Mouse (Mus musculus) brown adipose tissue, adult 24 weeks (tissue): ENCODE results near the gene Papss1. TPM values are rescaled to one million over a fixed set of nuclear protein-coding genes. Genes with fewer than 3 reads are reported as not detected.

Source experiments
- H3K27ac ChIP-seq: fragments of 200-500 bp; replicated peaks from 2 replicates; pipeline ENCODE4 v1.5.1; 2012; ENCODE audit warnings: low read depth, mild to moderate bottlenecking, low read length
- H3K4me1 ChIP-seq: fragments of 200-500 bp; 2 replicates; pipeline ENCODE4 v1.6.1; 2012; ENCODE audit warnings: low read length, mixed read lengths; ENCODE audit not compliant: control insufficient read depth, insufficient read depth, insufficient read length
- H3K4me3 ChIP-seq: fragments of 200-500 bp; 2 replicates; pipeline ENCODE4 v1.5.1; 2012; ENCODE audit warnings: low read depth, mild to moderate bottlenecking, low read length, moderate library complexity; ENCODE audit not compliant: insufficient read depth
- polyA plus RNA-seq: library from polyadenylated mRNA; stranded (reverse); fragments of >200 nt; gene quantifications from 2 replicates; pipeline ENCODE4 v1.2.4, GENCODE M21; 2012; ENCODE audit not compliant: missing spikeins, insufficient read depth, insufficient read length

Gene Papss1
- polyA plus RNA-seq, 1 experiment, result 22.6 TPM

DNA sequence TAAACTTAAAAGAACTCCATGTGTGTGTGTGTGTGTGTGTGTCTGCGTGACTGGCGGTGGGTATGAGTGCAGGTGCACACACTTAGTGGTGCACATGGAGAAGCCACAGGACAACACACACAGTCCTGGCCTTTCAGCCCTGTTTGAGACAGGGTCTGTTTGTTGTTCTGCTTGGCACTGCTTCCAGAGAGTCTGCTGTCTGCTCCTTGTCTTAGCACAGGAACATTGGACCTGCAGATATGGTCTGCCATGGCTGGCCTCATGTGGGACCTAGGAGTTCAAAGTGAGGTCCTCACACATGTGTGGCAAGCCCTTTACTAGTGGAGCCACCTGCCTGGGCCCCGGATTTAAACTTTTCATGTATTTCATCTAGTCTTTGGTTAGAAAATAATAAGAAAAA lies 72.4 kb downstream of the Papss1 start:
- H3K4me1 ChIP-seq, result peaks cover 6% of the 10 kb centered on the region; the same call in 1 of the 2 replicates
- H3K27ac ChIP-seq, result no peak overlapping the region
- H3K4me3 ChIP-seq, result no peak overlapping the region

DNA sequence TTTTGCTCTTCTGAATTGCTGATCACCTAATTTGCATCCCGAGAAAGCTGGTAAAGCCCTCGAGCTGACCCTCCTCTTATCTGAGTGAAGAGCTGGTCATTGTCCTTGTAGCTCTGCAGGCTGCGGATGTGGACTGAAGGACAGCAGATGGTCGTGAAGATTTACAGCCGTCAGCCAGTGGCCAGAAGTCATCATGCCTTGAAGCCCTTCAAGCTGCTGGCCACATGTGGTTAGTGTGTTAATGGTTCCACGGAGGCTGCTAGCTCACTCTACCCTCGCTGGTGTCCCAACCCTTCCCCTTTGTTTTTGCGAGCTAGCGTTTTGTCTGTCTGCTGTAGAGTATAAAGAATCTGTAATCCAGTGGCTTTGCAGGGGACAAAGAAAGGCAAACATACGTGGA lies 73.1 kb downstream of the Papss1 start:
- H3K4me3 ChIP-seq, result no peak overlapping the region
- H3K4me1 ChIP-seq, result peaks cover 6% of the 10 kb centered on the region; the same call in 1 of the 2 replicates
- H3K27ac ChIP-seq, result no peak overlapping the region

DNA sequence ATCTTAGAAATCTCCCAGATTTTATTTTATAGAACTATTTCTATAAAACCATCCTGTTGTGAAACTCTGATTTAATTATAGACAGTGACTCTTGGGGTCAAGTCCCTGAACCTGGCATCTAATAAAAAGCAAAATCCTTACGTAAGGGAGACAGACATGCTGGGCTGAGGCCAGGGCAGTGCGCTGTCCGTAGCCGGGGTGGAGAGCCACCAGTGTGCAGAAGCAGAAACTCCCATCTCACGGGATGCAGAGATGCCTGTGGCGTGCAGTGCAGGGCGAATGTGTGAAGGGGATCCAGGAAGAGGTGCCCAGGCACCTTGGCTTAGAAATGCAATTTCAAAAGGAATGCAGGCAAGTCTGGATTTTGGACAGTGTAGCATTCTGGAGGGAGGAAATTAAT lies 73.6 kb downstream of the Papss1 start:
- Histone ChIP-seq H3K4me1 (peaks cover 6% of the 10 kb centered on the region; the same call in 1 of the 2 replicates), H3K27ac (no peak overlapping the region), H3K4me3 (no peak overlapping the region)

DNA sequence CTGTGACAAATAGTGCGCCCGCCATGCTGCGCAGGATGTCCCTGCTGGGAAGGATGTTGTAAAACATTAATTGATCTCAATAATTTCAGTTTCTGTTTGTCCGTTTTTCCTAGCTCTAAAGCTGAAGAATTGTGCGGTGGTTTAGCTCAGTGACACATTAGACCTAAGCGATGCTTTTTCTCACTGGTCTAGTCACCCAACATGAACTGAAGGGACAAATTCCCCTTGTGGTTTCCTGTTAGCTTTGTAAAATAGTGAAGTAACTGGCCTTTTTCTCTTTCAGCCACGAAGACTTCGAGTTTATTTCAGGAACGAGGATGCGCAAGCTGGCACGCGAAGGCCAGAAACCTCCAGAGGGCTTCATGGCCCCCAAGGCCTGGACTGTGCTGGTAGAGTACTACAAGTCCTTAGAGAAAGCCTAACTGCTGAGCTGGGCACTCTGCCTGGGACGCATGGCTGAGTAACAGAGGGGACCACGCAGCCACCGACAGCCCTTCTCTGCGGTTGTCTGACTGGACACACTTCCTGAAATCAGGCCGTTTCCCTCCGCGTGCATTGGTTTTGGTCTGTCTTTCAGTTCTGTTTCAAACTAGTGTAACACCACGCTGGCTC lies 78.2 kb downstream of the Papss1 start:
- Histone ChIP-seq H3K4me1 (peaks cover 5% of the 10 kb centered on the region; the same call in 1 of the 2 replicates), H3K4me3 (no peak overlapping the region), H3K27ac (0 out of 2 replicates have a peak overlapping the region, but pooled peaks have one; percentile 3)

DNA sequence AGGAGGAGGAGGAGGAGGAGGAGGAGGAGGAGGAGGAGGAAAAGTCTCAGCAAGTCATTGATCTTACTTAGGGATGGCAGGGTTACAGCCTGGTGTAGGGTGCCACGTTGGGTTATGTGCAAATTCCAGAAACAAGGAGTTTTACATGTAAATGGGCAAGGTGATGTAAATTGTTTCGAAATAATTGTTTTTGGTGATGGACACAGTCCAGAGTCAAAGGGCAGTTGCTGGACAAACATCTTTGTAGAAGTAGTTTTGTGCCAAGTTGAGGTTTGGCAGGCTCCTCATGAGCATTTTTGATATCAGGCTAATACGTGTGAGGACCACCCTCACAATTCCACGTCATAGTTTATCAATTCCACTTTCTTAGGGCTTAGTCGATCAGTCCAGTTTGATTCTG lies 80.6 kb downstream of the Papss1 start:
- Histone ChIP-seq H3K27ac (no peak overlapping the region), H3K4me3 (no peak overlapping the region), H3K4me1 (no peaks in the 10 kb centered on the region)

DNA sequence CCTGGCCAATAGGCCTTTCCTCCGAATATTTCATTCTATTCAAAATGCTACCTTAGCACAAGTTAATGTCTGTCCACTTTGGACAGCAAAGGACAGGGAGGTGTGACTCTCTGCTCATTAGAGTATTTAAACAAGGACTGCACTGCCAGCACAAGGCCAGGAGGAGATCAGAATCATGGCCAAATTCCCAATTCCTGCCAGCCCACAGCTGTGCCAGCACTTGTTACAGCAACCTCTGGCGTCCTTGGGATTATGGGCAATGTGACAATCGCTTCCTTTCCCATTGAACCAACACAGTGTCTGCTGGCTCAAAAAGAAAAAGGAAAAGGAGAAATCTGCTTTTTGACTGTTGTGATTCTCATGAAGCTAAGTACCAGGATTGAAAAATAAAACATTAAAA lies 89.8 kb downstream of the Papss1 start:
- no peak overlapping the region for H3K27ac ChIP-seq
- no peak overlapping the region for H3K4me3 ChIP-seq

DNA sequence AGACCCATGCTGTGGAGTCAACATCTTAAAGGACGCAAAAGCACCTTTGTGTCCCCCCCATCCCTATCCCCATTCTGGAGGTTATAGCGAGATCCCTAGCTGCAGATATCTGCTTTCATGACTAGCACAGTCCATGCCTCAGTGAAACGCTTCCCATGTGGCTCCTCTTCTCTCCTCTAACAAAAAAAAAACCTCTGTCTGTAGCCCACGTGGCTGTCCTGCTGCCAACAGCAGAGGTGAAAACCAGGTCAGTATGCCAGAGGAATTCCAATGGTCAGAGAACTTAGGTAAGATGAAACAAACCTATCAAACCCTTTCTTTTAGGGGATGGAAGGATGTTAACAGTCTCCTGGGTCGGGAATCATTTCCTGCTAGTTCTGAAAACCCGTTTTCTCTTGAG lies 91.5 kb downstream of the Papss1 start:
- Histone ChIP-seq H3K4me1 (no peaks in the 10 kb centered on the region), H3K27ac (no peak overlapping the region), H3K4me3 (no peak overlapping the region)

More for the DNA sequence above, 89.8 kb downstream of the Papss1 start:
- no peaks in the 10 kb centered on the region for H3K4me1 ChIP-seq

DNA sequence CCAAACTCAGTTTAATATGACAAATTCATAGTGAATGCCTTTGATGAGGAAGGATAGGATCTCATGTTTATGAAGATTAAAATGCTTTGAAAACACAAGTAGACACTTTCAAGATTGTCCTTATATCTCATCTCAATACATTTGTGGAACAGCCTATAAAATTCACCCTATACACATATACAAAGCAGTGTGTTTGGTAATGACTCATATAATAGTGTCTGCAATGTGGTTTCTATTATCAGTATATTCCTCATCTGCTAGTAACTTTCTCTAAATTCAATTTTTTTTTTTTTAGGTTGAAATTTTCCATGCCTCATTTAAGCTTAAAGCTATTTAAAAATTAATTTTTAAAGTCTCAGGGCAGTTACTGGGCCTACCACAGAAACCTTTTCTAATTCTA lies 95.6 kb downstream of the Papss1 start:
- Histone ChIP-seq H3K4me3 (no peak overlapping the region), H3K27ac (no peak overlapping the region), H3K4me1 (no peaks in the 10 kb centered on the region)

DNA sequence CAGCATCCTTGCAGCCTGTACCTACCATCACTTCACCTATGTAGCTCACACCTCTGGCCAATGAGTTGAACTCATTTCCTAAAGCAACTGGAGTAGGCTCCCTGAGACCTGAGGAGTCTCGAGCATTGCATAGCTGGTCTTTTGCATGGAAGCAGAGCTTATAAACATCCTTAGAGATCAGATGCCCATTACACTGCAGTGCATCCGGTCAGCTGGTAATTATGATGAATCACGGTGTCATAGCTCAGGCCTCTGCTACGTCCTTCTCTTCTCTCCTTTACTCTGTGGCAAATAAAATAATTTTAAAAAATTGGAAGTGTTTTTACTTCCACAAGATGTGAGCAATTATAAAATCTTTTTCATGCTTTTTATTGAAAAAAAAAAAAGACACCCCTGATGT lies 96.1 kb downstream of the Papss1 start:
- Histone ChIP-seq H3K27ac (no peak overlapping the region), H3K4me1 (no peaks in the 10 kb centered on the region), H3K4me3 (no peak overlapping the region)

DNA sequence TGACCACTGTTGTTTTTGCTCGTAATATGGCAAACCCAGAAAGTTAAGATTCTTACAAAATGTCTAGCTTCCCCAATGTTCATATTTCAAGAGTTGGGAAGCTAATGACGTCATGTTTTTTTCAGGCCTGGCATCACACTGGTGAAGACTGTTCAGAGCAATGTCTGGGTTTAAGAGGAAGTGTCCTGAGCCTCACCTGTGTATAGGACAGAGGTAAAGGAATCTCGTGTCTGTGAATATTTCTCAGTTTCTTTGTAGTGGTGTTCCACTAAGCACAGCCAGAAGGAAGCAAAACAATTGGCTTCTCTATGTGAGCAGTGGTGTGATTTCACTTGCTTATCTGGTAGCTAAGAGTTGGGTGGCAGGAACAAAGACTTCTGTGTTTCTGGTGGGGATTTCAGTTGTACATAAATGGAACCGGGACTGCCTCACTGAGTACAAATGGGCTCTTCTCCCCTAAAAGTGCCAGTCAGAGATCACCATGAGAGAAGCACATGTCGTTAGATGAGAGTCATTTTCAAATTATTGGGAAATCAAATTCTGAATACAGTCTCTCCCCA lies 98.1 kb downstream of the Papss1 start:
- Histone ChIP-seq H3K4me1 (no peaks in the 10 kb centered on the region), H3K4me3 (no peak overlapping the region), H3K27ac (no peak overlapping the region)

DNA sequence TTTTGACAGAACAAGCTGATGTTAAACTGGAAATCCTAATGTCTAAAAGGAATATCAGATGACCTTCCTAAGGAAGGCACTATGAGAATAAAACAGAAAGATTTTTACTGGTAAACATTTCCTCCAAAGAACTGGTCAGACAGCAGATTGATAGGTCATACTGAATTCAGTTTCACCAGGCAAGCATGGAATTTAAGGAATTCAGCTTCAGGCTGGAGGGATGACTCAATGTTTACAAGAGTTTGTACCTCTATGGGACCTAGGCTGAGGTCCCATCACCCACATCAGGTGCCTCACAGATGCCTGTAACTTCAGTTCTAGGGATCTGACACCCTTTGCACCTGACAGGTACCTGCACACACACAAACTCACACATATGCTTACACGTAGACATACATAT lies 105.3 kb downstream of the Papss1 start:
- no peak overlapping the region for H3K27ac ChIP-seq
- H3K4me3 ChIP-seq, result no peak overlapping the region
- no peaks in the 10 kb centered on the region for H3K4me1 ChIP-seq

DNA sequence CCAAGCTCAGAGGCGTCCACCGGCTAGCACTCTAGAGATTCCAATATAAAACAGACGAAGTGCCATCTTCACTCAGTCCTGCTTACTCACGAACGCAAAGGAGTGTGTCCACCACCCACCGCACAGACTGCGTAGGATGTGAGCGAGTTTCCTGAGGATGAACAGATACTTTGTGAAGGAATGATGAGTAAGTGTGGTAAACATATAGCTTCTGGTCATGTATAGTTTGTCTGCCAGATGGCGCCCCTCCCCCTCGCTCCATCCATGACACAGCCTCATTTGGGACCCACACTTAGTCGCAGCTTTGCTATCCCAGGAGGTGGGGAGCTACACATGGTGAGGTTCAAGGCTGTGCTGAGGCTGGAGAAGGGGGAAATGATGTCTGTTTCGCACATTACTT lies 121.5 kb downstream of the Papss1 start:
- no peaks in the 10 kb centered on the region for H3K4me1 ChIP-seq
- H3K4me3 ChIP-seq, result no peak overlapping the region

DNA sequence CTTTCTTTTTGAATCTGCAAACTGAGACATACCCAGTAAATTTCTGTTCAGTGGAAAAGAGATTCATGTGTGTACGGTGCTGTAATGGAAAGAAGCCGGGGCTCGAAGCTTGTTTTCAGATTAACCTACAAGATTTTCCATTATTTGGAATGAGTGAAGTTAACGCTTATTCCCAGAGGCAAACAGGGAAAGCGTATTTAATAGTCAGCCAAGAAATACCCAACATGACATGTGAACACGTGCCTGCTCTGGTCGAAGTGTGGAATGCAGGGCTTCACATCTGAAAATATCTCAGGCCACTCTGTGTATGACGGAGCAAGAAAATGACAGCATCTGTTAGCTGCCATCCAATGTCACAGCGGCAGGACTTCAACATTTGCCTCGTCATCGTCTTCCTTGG lies 125.4 kb downstream of the Papss1 start:
- H3K4me1 ChIP-seq, result no peaks in the 10 kb centered on the region
- H3K27ac ChIP-seq, result no peak overlapping the region
- no peak overlapping the region for H3K4me3 ChIP-seq

More for the DNA sequence above, 121.5 kb downstream of the Papss1 start:
- H3K27ac ChIP-seq, result no peak overlapping the region

DNA sequence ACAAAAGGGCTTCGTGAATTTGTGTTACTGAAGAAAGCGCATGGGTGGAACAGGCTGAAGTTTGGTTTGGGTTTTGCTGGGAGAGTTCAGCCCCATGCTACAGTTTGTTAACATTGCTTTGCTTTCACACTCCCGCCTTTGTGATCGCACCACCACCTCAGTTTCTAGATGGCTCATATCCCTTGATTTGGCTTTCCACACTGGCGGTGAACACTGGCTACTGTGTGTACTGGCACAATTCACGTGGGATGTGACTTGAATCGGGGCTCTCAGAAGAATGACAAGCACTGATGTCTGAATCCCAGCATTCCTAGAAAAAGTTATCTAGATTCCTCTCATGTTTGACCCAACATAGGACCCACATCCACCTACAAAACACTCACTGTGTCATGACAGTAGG lies 126.0 kb downstream of the Papss1 start:
- Histone ChIP-seq H3K4me3 (no peak overlapping the region), H3K4me1 (no peaks in the 10 kb centered on the region), H3K27ac (no peak overlapping the region)

DNA sequence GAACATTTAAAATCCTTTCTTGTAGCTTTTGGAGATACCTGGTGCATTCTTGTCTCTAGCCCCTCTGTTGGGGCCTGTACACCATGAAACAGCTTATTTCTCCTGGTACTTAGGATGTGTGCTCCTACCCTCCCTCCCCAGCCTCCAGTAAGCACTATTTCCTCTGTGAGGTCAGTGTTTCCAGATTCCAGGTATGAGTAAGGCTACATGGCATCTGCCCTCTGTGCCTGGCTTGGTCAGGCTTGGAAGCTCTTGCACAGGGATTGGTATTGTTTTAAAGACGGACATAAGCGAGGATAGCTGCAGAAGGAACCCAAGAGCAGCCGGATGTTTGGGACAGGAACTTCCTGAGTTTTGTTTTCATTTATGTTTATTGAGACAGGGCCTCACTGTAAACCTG lies 126.6 kb downstream of the Papss1 start:
- Histone ChIP-seq H3K4me3 (no peak overlapping the region), H3K27ac (no peak overlapping the region), H3K4me1 (no peaks in the 10 kb centered on the region)
